Mouse (Mus musculus) kidney, adult 2 months (tissue): Measurements from ENCODE around the gene Ints5.

ENCODE experiments used
- CTCF ChIP-seq: fragments of 200-500 bp; conservative IDR thresholded peaks from 2 replicates; pipeline ENCODE4 v1.5.1; 2011; ENCODE audit warnings: low read depth, mild to moderate bottlenecking, control low read depth, low read length, moderate library complexity, mixed read lengths; ENCODE audit not compliant: insufficient read depth, insufficient read length
- POLR2A ChIP-seq: fragments of 200-500 bp; IDR thresholded peaks from one replicate; pipeline ENCODE4 v1.6.1; 2011; ENCODE audit warnings: low read depth, low read length, control low read depth

DNA sequence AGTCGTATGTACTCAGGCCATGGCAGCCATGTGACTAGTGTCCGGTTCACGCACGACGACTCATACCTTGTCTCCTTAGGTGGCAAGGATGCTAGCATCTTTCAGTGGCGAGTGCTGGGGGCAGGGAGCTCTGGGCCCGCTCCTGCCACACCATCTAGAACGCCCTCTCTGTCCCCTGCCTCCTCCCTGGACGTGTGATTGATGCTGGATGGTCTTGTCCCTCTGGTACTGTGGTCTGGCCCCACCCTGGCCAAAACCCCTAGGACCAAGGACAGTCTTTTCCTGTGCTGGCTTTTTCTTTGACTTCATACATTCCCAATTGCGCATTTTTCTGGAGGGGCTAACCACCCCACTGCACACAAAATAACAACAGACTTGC is 48.3 kb downstream of the Ints5 start:
- TF ChIP-seq CTCF = no peak
- TF ChIP-seq POLR2A = no peak
